Mouse (Mus musculus): ENCODE data around the gene Olfr120. TPM values are rescaled to one million over a fixed set of nuclear protein-coding genes. Genes with fewer than 3 reads are reported as not detected.
"Not testable (repeated sequence)": the region's sequence is repeated elsewhere in the genome, so short reads cannot be mapped to it uniquely, and the experiment has no call there.

Gene Olfr120
- not detected for total RNA-seq (2021)

DNA sequence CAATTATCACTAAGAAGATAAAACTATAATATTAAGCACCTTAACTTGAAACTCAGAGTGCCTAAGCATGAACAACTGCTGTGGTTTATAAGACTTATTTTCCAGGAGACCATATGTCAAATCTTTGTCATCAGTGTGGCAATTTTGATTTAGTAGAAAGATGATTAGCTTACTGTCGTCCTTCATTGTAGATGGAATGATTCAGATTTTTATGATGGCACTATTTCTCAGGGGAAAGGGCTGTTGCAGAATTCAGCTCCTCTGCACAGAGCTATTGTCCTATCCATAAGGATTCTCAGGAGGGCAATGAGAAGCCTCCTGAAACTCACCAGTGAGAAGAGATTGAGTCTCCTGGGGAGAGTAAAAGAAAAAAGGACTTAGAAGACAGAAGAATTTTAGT, at the start of gene Olfr120:
Olfr120 (plus strand) TSS at position 301 of the 400 bp plus-strand sequence.
- intact Hi-C loops (cut with DNase I) = no loop called here
- no peak for DNase-seq

DNA sequence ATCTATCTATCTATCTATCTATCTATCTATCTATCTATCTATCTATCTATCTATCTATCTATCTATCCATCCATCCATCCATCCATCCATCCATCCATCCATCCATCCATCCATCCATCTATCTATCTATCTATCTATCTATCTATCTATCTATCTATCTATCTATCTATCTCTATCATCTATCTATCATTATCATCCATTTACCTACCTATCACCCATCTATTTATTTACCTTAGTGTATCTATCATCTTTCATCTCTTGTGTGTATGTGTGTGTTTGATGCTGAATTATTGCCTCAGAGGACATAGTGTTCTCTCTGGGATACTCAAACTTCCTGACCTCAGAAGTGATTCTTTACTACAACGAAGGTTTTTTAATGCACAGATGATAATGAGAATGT, 25.3 kb upstream of the Olfr120 start, which contains the start of gene Olfr119:
Olfr119 (plus strand) TSS at position 301 of the 400 bp plus-strand sequence.
- DNase-seq; intact Hi-C loops (cut with DNase I): not testable (repeated sequence)

DNA sequence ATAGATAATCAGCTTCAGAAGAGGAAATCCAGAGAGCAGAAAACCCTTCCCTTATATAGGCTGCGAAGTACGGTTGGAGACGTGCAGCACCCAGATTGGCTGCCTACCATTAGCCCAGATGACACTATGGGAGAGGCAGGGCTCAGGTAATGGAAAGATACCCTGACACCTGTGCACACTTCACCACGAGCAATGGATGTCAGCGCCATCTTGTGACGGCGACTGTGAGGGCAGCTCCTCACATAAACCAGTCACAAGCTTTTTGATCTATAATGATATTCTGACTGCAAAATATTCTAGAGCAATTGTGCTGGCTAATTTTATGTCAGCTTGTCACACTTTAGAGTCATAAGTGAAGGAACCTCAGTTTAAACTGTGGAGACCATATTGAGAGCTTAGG, 16.5 kb downstream of the Olfr120 start:
- no peak for DNase-seq
- intact Hi-C loops (cut with DNase I) = no loop called here

DNA sequence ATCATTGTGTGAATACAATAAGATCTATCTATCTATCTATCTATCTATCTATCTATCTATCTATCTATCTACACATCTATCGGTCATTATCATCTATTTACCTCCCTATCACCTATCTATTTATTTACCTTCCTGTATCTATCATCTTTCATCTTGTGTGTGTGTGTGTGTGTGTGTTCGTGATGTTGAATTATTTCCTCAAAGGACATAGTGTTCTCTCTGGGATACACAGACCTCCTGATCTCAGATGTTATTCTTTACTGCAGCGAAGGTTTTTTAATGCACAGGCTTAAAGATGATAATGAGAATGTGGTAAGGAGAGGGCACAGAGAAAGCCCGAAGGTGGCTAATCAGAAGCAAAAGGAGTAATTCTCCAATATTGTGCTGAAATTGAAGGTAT, 46.7 kb downstream of the Olfr120 start, which contains the start of gene Olfr122:
Olfr122 (plus strand) TSS at position 301 of the 400 bp plus-strand sequence.
- DNase-seq = no peak
- intact Hi-C loops (cut with DNase I) = no loop called here

Other genes starting within 250 kb of the Olfr120 start
- gene H2-M2, start 238.3 kb upstream of the Olfr120 start, total RNA-seq (2021) = not detected
- gene Olfr110, start 229.3 kb upstream of the Olfr120 start, total RNA-seq (2021) = not detected
- gene Olfr111, start 213.8 kb upstream of the Olfr120 start, total RNA-seq (2021) = not detected
- not detected for gene Olfr112, start 152.4 kb upstream of the Olfr120 start, total RNA-seq (2021)
- not detected for gene Olfr113, start 144.1 kb upstream of the Olfr120 start, total RNA-seq (2021)
- not detected for gene Olfr114, start 129.1 kb upstream of the Olfr120 start, total RNA-seq (2021)
- gene Olfr115, start 94.7 kb upstream of the Olfr120 start, total RNA-seq (2021) = not detected
- not detected for gene Olfr116, start 94.6 kb upstream of the Olfr120 start, total RNA-seq (2021)
- not detected for gene Olfr117, start 58.0 kb upstream of the Olfr120 start, total RNA-seq (2021)
- gene Olfr118, start 54.8 kb upstream of the Olfr120 start, total RNA-seq (2021) = not detected
- gene Olfr119, start 25.2 kb upstream of the Olfr120 start, total RNA-seq (2021) = not detected
- not detected for gene Olfr121, start 27.0 kb downstream of the Olfr120 start, total RNA-seq (2021)
- gene Olfr122, start 46.8 kb downstream of the Olfr120 start, total RNA-seq (2021) = not detected
- gene Olfr123, start 71.7 kb downstream of the Olfr120 start, total RNA-seq (2021) = not detected
- gene Olfr124, start 78.1 kb downstream of the Olfr120 start, total RNA-seq (2021) = not detected
- not detected for gene Olfr125, start 111.1 kb downstream of the Olfr120 start, total RNA-seq (2021)
- gene Olfr126, start 125.7 kb downstream of the Olfr120 start, total RNA-seq (2021) = not detected
- gene Olfr127, start 178.6 kb downstream of the Olfr120 start, total RNA-seq (2021) = not detected
- gene Olfr128, start 198.7 kb downstream of the Olfr120 start, total RNA-seq (2021) = not detected
- gene Olfr761, start 231.3 kb downstream of the Olfr120 start, total RNA-seq (2021) = not detected

Measured in heart, postnatal 10 days (tissue).